Mouse (Mus musculus): ENCODE measurements around the gene Hist1h2br. TPM values are rescaled to one million over a fixed set of nuclear protein-coding genes. Genes with fewer than 3 reads are reported as not detected.

Hist1h2br gene
- polyA plus RNA-seq, 1 experiment from 2014 or later, result 19.7 TPM

Small RNAs within 50 kb of the gene (microRNA-seq; reads per million reads assigned to microRNA genes)
- not detected for gene Gm19658 (ENCODE audit: borderline number of aligned reads)
- gene Gm44346 (ENCODE audit: borderline number of aligned reads), result not detected
- gene Gm44466 (ENCODE audit: borderline number of aligned reads), result not detected

Other genes with a start within 250 kb of the Hist1h2br start
- not detected in 2 replicates for gene Olfr1362, start 219.7 kb upstream of the Hist1h2br start, polyA plus RNA-seq (2014; fragmentation: Nextera tagmentation; extraction: Ambion mirVana)
- not detected in 2 replicates for gene Olfr11, start 191.2 kb upstream of the Hist1h2br start, polyA plus RNA-seq (2014; fragmentation: Nextera tagmentation; extraction: Ambion mirVana)
- gene Olfr1361, start 170.4 kb upstream of the Hist1h2br start, polyA plus RNA-seq (2014; fragmentation: Nextera tagmentation; extraction: Ambion mirVana), result not detected in 2 replicates
- not detected in 2 replicates for gene Olfr1360, start 156.3 kb upstream of the Hist1h2br start, polyA plus RNA-seq (2014; fragmentation: Nextera tagmentation; extraction: Ambion mirVana)
- not detected in 2 replicates for gene Olfr1359, start 135.6 kb upstream of the Hist1h2br start, polyA plus RNA-seq (2014; fragmentation: Nextera tagmentation; extraction: Ambion mirVana)
- gene Hist1h2bl, start 117.6 kb upstream of the Hist1h2br start, polyA plus RNA-seq (2014; fragmentation: Nextera tagmentation; extraction: Ambion mirVana), result 1.1 and 1.6 TPM in 2 replicates
- 6.2 and 10.1 TPM in 2 replicates for gene Hist1h2ai, start 117.3 kb upstream of the Hist1h2br start, polyA plus RNA-seq (2014; fragmentation: Nextera tagmentation; extraction: Ambion mirVana)
- 4.5 and 6.5 TPM in 2 replicates for gene Hist1h3h, start 116.1 kb upstream of the Hist1h2br start, polyA plus RNA-seq (2014; fragmentation: Nextera tagmentation; extraction: Ambion mirVana)
- 4.2 and 5.1 TPM in 2 replicates for gene Hist1h2bm, start 111.7 kb upstream of the Hist1h2br start, polyA plus RNA-seq (2014; fragmentation: Nextera tagmentation; extraction: Ambion mirVana)
- gene Hist1h4j, start 98.7 kb upstream of the Hist1h2br start, polyA plus RNA-seq (2014; fragmentation: Nextera tagmentation; extraction: Ambion mirVana), result 0.80 and 1.1 TPM in 2 replicates
- gene Hist1h4k, start 83.2 kb upstream of the Hist1h2br start, polyA plus RNA-seq (2014; fragmentation: Nextera tagmentation; extraction: Ambion mirVana), result 2.4 and 5.1 TPM in 2 replicates
- gene Hist1h2ak, start 79.9 kb upstream of the Hist1h2br start, polyA plus RNA-seq (2014; fragmentation: Nextera tagmentation; extraction: Ambion mirVana), result 7.6 and 7.7 TPM in 2 replicates
- 1.9 and 2.0 TPM in 2 replicates for gene Hist1h2bn, start 79.6 kb upstream of the Hist1h2br start, polyA plus RNA-seq (2014; fragmentation: Nextera tagmentation; extraction: Ambion mirVana)
- 19.0 and 20.4 TPM in 2 replicates for gene Hist1h1b, start 53.1 kb upstream of the Hist1h2br start, polyA plus RNA-seq (2014; fragmentation: Nextera tagmentation; extraction: Ambion mirVana)
- gene Hist1h3i, start 50.4 kb upstream of the Hist1h2br start, polyA plus RNA-seq (2014; fragmentation: Nextera tagmentation; extraction: Ambion mirVana), result 194 and 232 TPM in 2 replicates
- 5.8 and 12.6 TPM in 2 replicates for gene Hist1h2an, start 46.5 kb upstream of the Hist1h2br start, polyA plus RNA-seq (2014; fragmentation: Nextera tagmentation; extraction: Ambion mirVana)
- 0.86 and 1.6 TPM in 2 replicates for gene Hist1h2bp, start 46.3 kb upstream of the Hist1h2br start, polyA plus RNA-seq (2014; fragmentation: Nextera tagmentation; extraction: Ambion mirVana)
- 12.7 and 19.5 TPM in 2 replicates for gene Hist1h2bq, start 23.5 kb upstream of the Hist1h2br start, polyA plus RNA-seq (2014; fragmentation: Nextera tagmentation; extraction: Ambion mirVana)
- 2.2 TPM in 1 of 2 replicates, not detected in the other for gene Hist1h2ao, start 23.3 kb upstream of the Hist1h2br start, polyA plus RNA-seq (2014; fragmentation: Nextera tagmentation; extraction: Ambion mirVana)
- gene Hist1h4m, start 22.0 kb upstream of the Hist1h2br start, polyA plus RNA-seq (2014; fragmentation: Nextera tagmentation; extraction: Ambion mirVana), result not detected in 2 replicates
- 14.6 and 15.4 TPM in 2 replicates for gene Hist1h4n, start 1.5 kb upstream of the Hist1h2br start, polyA plus RNA-seq (2014; fragmentation: Nextera tagmentation; extraction: Ambion mirVana)
- gene Hist1h2ap, start 236 bp upstream of the Hist1h2br start, polyA plus RNA-seq (2014; fragmentation: Nextera tagmentation; extraction: Ambion mirVana), result 4,759 and 5,033 TPM in 2 replicates
- 5.1 and 5.9 TPM in 2 replicates for gene Zfp184, start 111.4 kb downstream of the Hist1h2br start, polyA plus RNA-seq (2014; fragmentation: Nextera tagmentation; extraction: Ambion mirVana)
- not detected in 2 replicates for gene Pom121l2, start 147.5 kb downstream of the Hist1h2br start, polyA plus RNA-seq (2014; fragmentation: Nextera tagmentation; extraction: Ambion mirVana)
- gene Prss16, start 176.0 kb downstream of the Hist1h2br start, polyA plus RNA-seq (2014; fragmentation: Nextera tagmentation; extraction: Ambion mirVana), result 0.48 and 0.86 TPM in 2 replicates
- gene Hist1h2ah, start 201.8 kb downstream of the Hist1h2br start, polyA plus RNA-seq (2014; fragmentation: Nextera tagmentation; extraction: Ambion mirVana), result 10.7 and 13.3 TPM in 2 replicates
- gene Hist1h2bk, start 202.1 kb downstream of the Hist1h2br start, polyA plus RNA-seq (2014; fragmentation: Nextera tagmentation; extraction: Ambion mirVana), result 4.1 and 4.6 TPM in 2 replicates
- 36.9 and 39.3 TPM in 2 replicates for gene Hist1h4i, start 207.6 kb downstream of the Hist1h2br start, polyA plus RNA-seq (2014; fragmentation: Nextera tagmentation; extraction: Ambion mirVana)
- gene Hist1h2ag, start 209.2 kb downstream of the Hist1h2br start, polyA plus RNA-seq (2014; fragmentation: Nextera tagmentation; extraction: Ambion mirVana), result 26.4 and 36.7 TPM in 2 replicates
- gene Hist1h2bj, start 209.5 kb downstream of the Hist1h2br start, polyA plus RNA-seq (2014; fragmentation: Nextera tagmentation; extraction: Ambion mirVana), result 11.2 and 13.2 TPM in 2 replicates

All from liver, embryonic 11.5 days (tissue).